Mouse (Mus musculus) midbrain, embryonic 11.5 days (tissue): ENCODE data around the gene Slc51b. TPM values are rescaled to one million over a fixed set of nuclear protein-coding genes. Genes with fewer than 3 reads are reported as not detected.
A peak's percentile ranks its signal among the peaks of the same experiment; 100 is the strongest.

Experiments used
- ATAC-seq: fragments of 200-750 bp; cut with Nextera tagmentation; 2 replicates; pipeline ENCODE4 v1.8.0; 2017; ENCODE audit warnings: moderate TSS enrichment, moderate library complexity; ENCODE audit not compliant: low FRiP score
- DNase-seq: peaks from one replicate; pipeline ENCODE4 v3.0.0; 2015; ENCODE audit warnings: low spot score; ENCODE audit errors: missing footprints
- H3K27ac ChIP-seq: fragments of 300-500 bp; sonication (generic); 2 replicates; pipeline ENCODE4 v1.5.1; 2014; ENCODE audit warnings: low read depth, low read length
- H3K27me3 ChIP-seq: fragments of 300-500 bp; sonication (generic); 2 replicates; pipeline ENCODE4 v1.6.1; 2014; ENCODE audit warnings: mild to moderate bottlenecking, low read length, moderate library complexity, mixed read lengths; ENCODE audit not compliant: control insufficient read depth, insufficient read depth
- H3K36me3 ChIP-seq: fragments of 300-500 bp; sonication (generic); 2 replicates; pipeline ENCODE4 v1.6.1; 2014; ENCODE audit warnings: mild to moderate bottlenecking, low read length, moderate library complexity, mixed read lengths; ENCODE audit not compliant: control insufficient read depth, insufficient read depth
- H3K4me1 ChIP-seq: fragments of 300-500 bp; sonication (generic); 2 replicates; pipeline ENCODE4 v1.6.1; 2014; ENCODE audit warnings: low read length; ENCODE audit not compliant: control insufficient read depth, insufficient read depth
- H3K4me2 ChIP-seq: fragments of 300-500 bp; sonication (generic); 2 replicates; pipeline ENCODE4 v1.6.1; 2014; ENCODE audit warnings: mild to moderate bottlenecking, moderate library complexity
- H3K4me3 ChIP-seq: fragments of 300-500 bp; sonication (generic); 2 replicates; pipeline ENCODE4 v1.5.1; 2014; ENCODE audit warnings: low read depth, low read length
- H3K9ac ChIP-seq: fragments of 300-500 bp; sonication (generic); 2 replicates; pipeline ENCODE4 v1.6.1; 2014; ENCODE audit warnings: low read length
- H3K9me3 ChIP-seq: fragments of 300-500 bp; sonication (generic); 2 replicates; pipeline ENCODE4 v1.6.1; 2016; ENCODE audit warnings: low read length; ENCODE audit not compliant: control insufficient read depth
- WGBS: fragments of 180-500 bp; shearing (Covaris S2); extraction: QIAGEN DNeasy Blood & Tissue Kit; methylation state at CpG from one replicate; pipeline ENCODE4 v1.1.7; 2014; 5-methylcytosine and 5-hydroxymethylcytosine counted together
- polyA plus RNA-seq: library from polyadenylated mRNA; unstranded; fragments of >200 nt; fragmentation: Nextera tagmentation; extraction: Ambion mirVana; gene quantifications from 2 replicates; pipeline ENCODE4 v1.2.1, GENCODE M21; 2014

The Slc51b gene
- polyA plus RNA-seq = not detected in 2 replicates

DNA sequence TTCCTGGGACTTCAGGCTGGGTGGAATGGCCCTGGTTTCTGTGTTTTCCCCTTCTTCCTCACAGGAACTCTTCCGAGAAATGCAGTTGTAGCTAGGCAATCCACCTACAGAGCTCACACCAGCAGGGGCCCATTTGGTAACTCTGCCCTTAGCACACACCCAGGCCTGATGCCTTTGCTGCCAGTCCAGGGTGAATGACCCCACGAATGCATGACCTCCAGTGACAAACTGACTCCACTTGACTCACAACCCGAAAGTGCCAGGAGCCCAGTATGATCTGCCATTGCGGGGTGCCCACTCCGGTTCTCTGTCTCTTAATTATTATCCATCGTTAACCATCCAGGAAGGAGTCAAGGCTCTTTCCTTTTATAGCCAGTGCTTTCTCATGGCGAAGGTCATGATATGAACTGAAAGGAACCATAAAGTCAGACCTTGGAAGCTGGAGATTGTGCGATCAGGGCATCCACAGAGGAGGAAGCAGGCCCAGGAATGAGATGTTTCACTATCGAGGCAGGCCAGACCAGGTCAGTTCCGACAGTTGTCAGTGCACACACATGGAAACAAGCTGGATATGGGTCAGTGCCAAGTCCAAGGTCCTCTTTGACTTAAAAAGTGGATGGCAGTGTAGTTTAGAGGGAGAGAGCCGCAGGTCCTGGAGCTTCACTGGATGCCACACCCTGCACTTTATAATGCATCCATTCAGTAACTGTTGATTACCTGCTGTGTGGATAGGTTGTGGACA is at the start of gene Slc51b:
TSS of gene Slc51b (minus strand) at position 196 of the 742 bp plus-strand sequence.
- Histone ChIP-seq H3K4me2 (no peak within 1 kb of the TSS), H3K9me3 (no peaks in the 10 kb centered on the region), H3K9ac (no peak within 1 kb of the TSS), H3K27me3 (no peaks in the 10 kb centered on the region), H3K27ac (no peak within 1 kb of the TSS), H3K4me1 (no peaks in the 10 kb centered on the region), H3K4me3 (no peak within 1 kb of the TSS), H3K36me3 (no peaks in the 10 kb centered on the region)
- 83% methylated on average over 11 of the region's 11 CpGs for WGBS
- DNase-seq = no peak
- ATAC-seq = no peak

DNA sequence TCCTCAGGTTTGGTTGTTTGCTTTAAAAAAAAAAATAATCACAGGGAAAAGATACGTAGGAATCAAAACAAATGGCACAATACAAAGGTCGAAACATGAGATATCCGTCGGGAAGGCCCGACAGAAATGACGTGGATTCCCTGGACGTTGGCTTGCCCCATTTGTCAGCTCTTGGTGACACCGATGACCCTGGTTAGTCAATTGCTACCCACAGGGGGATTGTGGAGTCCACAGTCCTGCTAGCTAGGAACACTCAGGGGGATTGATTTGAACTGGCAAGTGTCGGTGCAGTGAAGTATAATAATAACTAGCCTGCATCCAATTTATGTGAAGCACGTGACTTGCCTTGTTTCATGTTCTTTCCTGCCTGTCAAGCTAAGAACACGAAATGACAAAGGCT is 44.9 kb upstream of the Slc51b start:
- Histone ChIP-seq H3K4me1 (no peaks in the 10 kb centered on the region), H3K9ac (no peak overlapping the region), H3K27ac (no peak overlapping the region), H3K27me3 (no peaks in the 10 kb centered on the region), H3K4me3 (no peak overlapping the region), H3K4me2 (no peak overlapping the region), H3K36me3 (no peaks in the 10 kb centered on the region), H3K9me3 (no peaks in the 10 kb centered on the region)
- WGBS = 78% methylated on average over 11 of the region's 11 CpGs
- DNase-seq (peak; percentile 56), ATAC-seq (no peak)

DNA sequence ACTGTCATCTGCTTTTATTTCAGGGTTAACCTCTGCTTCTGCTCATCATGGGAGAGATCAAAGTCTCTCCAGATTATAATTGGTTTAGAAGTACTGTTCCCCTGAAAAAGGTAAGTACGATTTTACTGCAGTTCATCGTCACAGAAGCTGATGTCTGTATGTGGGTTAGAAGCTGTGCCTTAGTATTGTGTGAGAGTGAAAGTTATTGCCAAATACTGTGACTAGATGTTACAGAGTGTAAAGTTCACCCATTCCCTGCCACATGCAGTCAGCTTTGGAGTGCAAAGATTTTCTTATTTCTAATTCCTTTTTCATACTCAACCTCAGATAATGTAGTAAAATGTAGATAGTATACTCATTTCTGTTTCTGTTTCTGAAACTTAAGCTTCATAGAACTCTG is 42.5 kb upstream of the Slc51b start:
- H3K9ac ChIP-seq = no peak overlapping the region
- ATAC-seq = no peak
- DNase-seq = no peak
- no peak overlapping the region for H3K27ac ChIP-seq
- peaks cover 13% of the 10 kb centered on the region for H3K4me1 ChIP-seq
- no peak overlapping the region for H3K4me2 ChIP-seq
- no peak overlapping the region for H3K4me3 ChIP-seq
- no peaks in the 10 kb centered on the region for H3K27me3 ChIP-seq
- no peaks in the 10 kb centered on the region for H3K36me3 ChIP-seq
- 96% methylated on average over 2 of the region's 2 CpGs for WGBS
- H3K9me3 ChIP-seq = no peaks in the 10 kb centered on the region

DNA sequence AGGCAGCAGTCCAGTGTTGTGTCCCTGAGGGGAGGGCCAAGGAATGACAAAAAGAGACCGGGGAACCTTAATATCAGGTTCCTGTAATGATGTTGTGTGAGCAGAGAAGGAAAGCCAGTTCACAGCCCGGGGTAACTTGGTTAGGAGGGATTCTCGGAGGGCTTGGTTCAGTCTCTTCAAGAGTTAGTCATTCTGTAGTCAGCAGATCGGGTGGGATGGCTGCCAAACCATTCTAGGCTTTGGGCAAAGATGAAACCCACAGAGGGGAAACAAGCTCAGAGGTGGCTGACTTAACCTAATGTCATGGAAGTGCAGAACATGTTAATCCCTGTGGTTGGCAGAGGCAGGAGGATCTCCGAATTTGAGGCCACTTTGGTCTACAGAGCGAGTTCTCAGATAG is 41.4 kb upstream of the Slc51b start:
- 88% methylated on average over 6 of the region's 6 CpGs for WGBS
- Histone ChIP-seq H3K4me2 (no peak overlapping the region), H3K4me1 (peaks cover 14% of the 10 kb centered on the region), H3K36me3 (no peaks in the 10 kb centered on the region), H3K4me3 (no peak overlapping the region), H3K27ac (no peak overlapping the region), H3K9ac (no peak overlapping the region), H3K27me3 (no peaks in the 10 kb centered on the region), H3K9me3 (no peaks in the 10 kb centered on the region)
- no peak for DNase-seq
- ATAC-seq = no peak

DNA sequence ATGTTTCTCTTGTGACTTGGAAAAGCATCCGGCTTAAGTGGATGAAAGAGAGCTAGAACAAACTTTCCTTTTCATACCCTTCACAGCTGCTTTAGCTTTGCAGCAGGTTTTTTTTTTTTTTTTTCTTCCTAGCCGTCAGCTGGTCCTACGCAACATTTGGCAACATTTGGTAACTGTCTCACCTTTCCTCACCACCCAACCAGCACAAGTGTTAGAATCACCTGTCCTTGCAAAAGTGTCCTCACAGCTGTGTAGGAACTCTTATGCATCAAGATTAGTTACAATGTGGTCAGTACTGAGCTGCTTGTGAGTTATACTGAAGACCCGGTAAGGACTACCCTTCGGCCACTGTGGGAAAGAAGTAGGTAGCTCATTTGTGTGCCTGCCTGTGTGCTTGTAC is 39.8 kb upstream of the Slc51b start:
- DNase-seq = no peak
- no peak for ATAC-seq
- no peak overlapping the region for H3K27ac ChIP-seq
- no peaks in the 10 kb centered on the region for H3K36me3 ChIP-seq
- H3K9me3 ChIP-seq = no peaks in the 10 kb centered on the region
- H3K4me2 ChIP-seq = no peak overlapping the region
- no peak overlapping the region for H3K4me3 ChIP-seq
- 79% methylated on average over 5 of the region's 5 CpGs for WGBS
- H3K9ac ChIP-seq = no peak overlapping the region
- H3K27me3 ChIP-seq = no peaks in the 10 kb centered on the region
- H3K4me1 ChIP-seq = peaks cover 14% of the 10 kb centered on the region

DNA sequence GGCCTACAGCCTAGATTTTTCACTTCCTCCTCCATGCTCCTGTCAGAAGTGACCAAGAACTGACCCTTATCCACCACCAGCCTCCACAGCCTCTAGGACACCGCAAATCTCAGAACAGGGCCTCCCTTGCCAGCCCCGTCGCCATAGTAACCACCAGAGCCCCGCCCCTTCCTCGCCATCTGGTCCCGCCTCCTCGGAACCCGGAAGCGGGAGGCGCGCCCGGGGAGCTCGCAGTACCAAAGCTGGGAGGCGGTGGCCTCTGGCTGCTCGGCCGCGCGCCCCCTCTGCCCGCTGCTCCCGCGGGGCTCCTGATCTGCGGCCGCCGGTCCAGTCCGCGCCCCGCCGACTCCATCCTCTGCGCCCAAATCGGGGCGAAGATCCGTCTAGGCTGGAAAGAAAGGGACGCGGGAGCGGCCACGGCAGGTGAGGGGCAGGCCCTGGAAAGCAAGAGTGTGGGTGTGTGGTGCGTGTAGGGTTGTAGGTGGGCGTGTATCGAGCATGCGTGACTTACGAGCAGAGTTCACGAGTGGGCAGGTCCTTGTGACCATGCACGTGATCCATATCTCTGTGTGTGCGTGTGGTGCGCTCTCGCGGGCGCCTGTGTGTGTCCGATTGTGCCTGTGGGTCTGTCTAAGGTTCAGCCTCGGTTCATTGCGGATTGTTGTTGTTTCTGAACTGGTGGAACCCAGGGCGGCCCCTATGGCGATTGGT is 38.1 kb upstream of the Slc51b start, which contains the start of gene Spg21:
TSS of gene Spg21 (plus strand) at position 216 of the 711 bp plus-strand sequence.
- peak within 1 kb of the TSS; percentile 68 for H3K4me2 ChIP-seq
- peak; percentile 100 for DNase-seq
- H3K27ac ChIP-seq = peak within 1 kb of the TSS; percentile 74
- WGBS = under 1% methylated on average over 52 of the region's 53 CpGs
- ATAC-seq = peak; percentile 97
- H3K36me3 ChIP-seq = no peaks in the 10 kb centered on the region
- H3K4me1 ChIP-seq = peaks cover 14% of the 10 kb centered on the region
- H3K9me3 ChIP-seq = no peaks in the 10 kb centered on the region
- peak within 1 kb of the TSS; percentile 71 for H3K4me3 ChIP-seq
- H3K27me3 ChIP-seq = no peaks in the 10 kb centered on the region
- H3K9ac ChIP-seq = peak within 1 kb of the TSS; percentile 84

DNA sequence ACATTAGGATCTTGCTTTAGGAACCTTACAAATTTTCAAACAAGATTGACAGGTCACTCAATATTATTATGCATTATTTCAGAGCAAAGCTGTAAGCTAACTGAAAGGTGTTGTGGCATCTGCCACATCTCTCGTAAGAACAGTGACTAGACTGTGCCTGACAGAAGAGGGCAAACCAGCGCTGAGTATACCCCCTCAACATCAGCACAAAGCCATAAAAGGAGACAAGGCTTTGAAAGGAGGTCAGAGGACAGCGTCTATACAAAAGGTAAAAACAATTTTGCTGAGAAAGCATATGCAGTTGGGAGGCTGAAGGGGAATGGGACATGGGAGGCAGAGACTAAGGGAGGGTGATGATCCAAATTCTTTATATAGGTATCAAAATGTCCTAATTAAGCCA is 37.4 kb upstream of the Slc51b start:
- peak; percentile 22 for ATAC-seq
- no peaks in the 10 kb centered on the region for H3K9me3 ChIP-seq
- peaks cover 14% of the 10 kb centered on the region for H3K4me1 ChIP-seq
- no peaks in the 10 kb centered on the region for H3K36me3 ChIP-seq
- H3K4me3 ChIP-seq = no peak overlapping the region
- peak overlapping the region; percentile 17 for H3K27ac ChIP-seq
- H3K4me2 ChIP-seq = peak overlapping the region; percentile 17; the same call in 1 of the 2 replicates
- H3K9ac ChIP-seq = peak overlapping the region; percentile 31; the same call in 1 of the 2 replicates
- no peak for DNase-seq
- WGBS = 41% methylated on average over 3 of the region's 3 CpGs
- H3K27me3 ChIP-seq = no peaks in the 10 kb centered on the region

DNA sequence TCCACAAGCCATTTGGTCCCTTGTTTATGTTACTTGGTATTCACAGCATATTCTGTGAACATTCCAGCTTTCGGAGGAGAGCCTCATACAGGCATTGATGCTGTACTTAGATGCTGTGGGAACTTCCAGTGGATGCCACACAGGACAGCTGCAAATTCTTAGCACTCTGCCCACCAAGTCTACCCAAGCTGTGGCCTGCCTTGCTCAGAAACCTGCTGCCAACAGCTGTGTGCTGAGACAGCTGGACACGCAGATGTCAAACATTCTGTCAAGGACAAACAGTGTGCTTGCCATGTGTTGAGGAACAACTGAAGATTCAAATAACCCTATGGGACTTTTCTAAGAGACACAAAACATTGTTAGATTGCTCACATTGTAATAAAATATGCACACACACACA is 36.2 kb upstream of the Slc51b start:
- Histone ChIP-seq H3K27me3 (no peaks in the 10 kb centered on the region), H3K9ac (no peak overlapping the region), H3K9me3 (no peaks in the 10 kb centered on the region), H3K4me1 (peaks cover 14% of the 10 kb centered on the region), H3K4me3 (no peak overlapping the region), H3K36me3 (no peaks in the 10 kb centered on the region), H3K27ac (no peak overlapping the region), H3K4me2 (no peak overlapping the region)
- no peak for DNase-seq
- ATAC-seq = no peak
- 87% methylated on average over 2 of the region's 2 CpGs for WGBS

DNA sequence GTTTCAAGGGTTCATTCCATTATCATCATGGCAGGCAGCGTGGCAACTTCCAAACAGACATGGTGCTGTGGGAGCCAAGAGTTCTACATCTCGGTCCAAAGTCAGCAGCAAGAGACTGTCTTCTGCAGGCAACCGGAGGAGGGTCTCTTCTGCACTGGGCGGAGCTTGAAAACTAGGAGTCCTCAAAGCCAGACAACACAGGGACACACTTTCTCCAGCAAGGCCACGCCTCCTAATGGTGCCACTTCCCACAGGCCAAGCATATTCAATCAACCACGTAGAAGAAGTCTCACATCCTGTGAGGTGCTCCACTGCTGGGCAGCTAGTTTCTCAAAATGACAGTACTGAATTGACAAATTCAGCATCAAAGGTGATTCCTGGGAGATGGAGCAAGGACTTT is 25.2 kb upstream of the Slc51b start:
- Histone ChIP-seq H3K9me3 (no peaks in the 10 kb centered on the region), H3K36me3 (peaks cover 14% of the 10 kb centered on the region), H3K9ac (no peak overlapping the region), H3K27me3 (no peaks in the 10 kb centered on the region), H3K4me3 (no peak overlapping the region), H3K27ac (no peak overlapping the region), H3K4me1 (no peaks in the 10 kb centered on the region), H3K4me2 (no peak overlapping the region)
- ATAC-seq (no peak), DNase-seq (no peak)
- 88% methylated on average over 6 of the region's 6 CpGs for WGBS
